Mouse (Mus musculus): ENCODE measurements at regions not wholly inside any gene's neighbourhood (a gene's known extent, or its start where the extent isn't known, plus 50 kb on each side); places are given as distances from the start of the nearest gene placed in this dataset.

- no peaks in the 10 kb centered on the region for H3K9me3 ChIP-seq
- WGBS: 71% methylated on average over 7 of the region's 7 CpGs
- no peaks in the 10 kb centered on the region for H3K4me1 ChIP-seq
- H3K27ac ChIP-seq (replicated peaks): no peak overlapping the region
- no peaks in the 10 kb centered on the region for H3K27me3 ChIP-seq (replicated peaks; ENCODE audit: low read depth, poor library complexity, severe bottlenecking)
- H3K36me3 ChIP-seq (replicated peaks): no peaks in the 10 kb centered on the region
- no peak overlapping the region for H3K4me3 ChIP-seq
- no peak for DNase-seq (ENCODE audit: low spot score)
These were observed 403.5 kb downstream of the Plk2 start for GRCm38 (mm10) chr13:110798313-110798712.

- no peak for DNase-seq (ENCODE audit: low spot score)
- no peaks in the 10 kb centered on the region for H3K27me3 ChIP-seq (replicated peaks; ENCODE audit: low read depth, poor library complexity, severe bottlenecking)
- no peak overlapping the region for H3K4me3 ChIP-seq
- no peak overlapping the region for H3K27ac ChIP-seq (replicated peaks)
- H3K4me1 ChIP-seq: 0 out of 2 replicates have a peak, but pooled peaks cover 5% of the 10 kb centered on the region
- no peaks in the 10 kb centered on the region for H3K9me3 ChIP-seq
- no peaks in the 10 kb centered on the region for H3K36me3 ChIP-seq (replicated peaks)
- 89% methylated on average over 6 of the region's 6 CpGs for WGBS
These were observed 408.0 kb downstream of the Plk2 start for GRCm38 (mm10) chr13:110802841-110803240.

GRCm38 (mm10) chr13:110812401-110812800 lies 417.6 kb downstream of the Plk2 start:
- 62% methylated on average over 6 of the region's 6 CpGs for WGBS
- no peak for DNase-seq (ENCODE audit: low spot score)
- Histone ChIP-seq H3K9me3 (no peaks in the 10 kb centered on the region), H3K4me1 (peaks cover 3% of the 10 kb centered on the region; the same call in 1 of the 2 replicates), H3K4me3 (no peak overlapping the region), H3K36me3 (replicated peaks) (no peaks in the 10 kb centered on the region), H3K27ac (replicated peaks) (no peak overlapping the region), H3K27me3 (replicated peaks; ENCODE audit: low read depth, poor library complexity, severe bottlenecking) (no peaks in the 10 kb centered on the region)

GRCm38 (mm10) chr13:110814066-110814465 lies 419.2 kb downstream of the Plk2 start:
- Histone ChIP-seq H3K4me3 (no peak overlapping the region), H3K4me1 (peaks cover 3% of the 10 kb centered on the region; the same call in 1 of the 2 replicates), H3K27ac (replicated peaks) (no peak overlapping the region), H3K9me3 (no peaks in the 10 kb centered on the region), H3K36me3 (replicated peaks) (no peaks in the 10 kb centered on the region), H3K27me3 (replicated peaks; ENCODE audit: low read depth, poor library complexity, severe bottlenecking) (no peaks in the 10 kb centered on the region)
- DNase-seq (ENCODE audit: low spot score): no peak
- WGBS: 89% methylated on average over 1 of the region's 1 CpGs

- H3K27ac ChIP-seq (replicated peaks): no peak overlapping the region
- DNase-seq (ENCODE audit: low spot score): no peak
- WGBS: 59% methylated on average over 2 of the region's 2 CpGs
- no peaks in the 10 kb centered on the region for H3K27me3 ChIP-seq (replicated peaks; ENCODE audit: low read depth, poor library complexity, severe bottlenecking)
- H3K4me1 ChIP-seq: no peaks in the 10 kb centered on the region
- H3K4me3 ChIP-seq: no peak overlapping the region
- no peaks in the 10 kb centered on the region for H3K9me3 ChIP-seq
- H3K36me3 ChIP-seq (replicated peaks): no peaks in the 10 kb centered on the region
These were observed 424.5 kb downstream of the Plk2 start for GRCm38 (mm10) chr13:110819301-110819862.

GRCm38 (mm10) chr13:110824878-110825277 lies 429.9 kb upstream of the Actbl2 start:
- no peaks in the 10 kb centered on the region for H3K9me3 ChIP-seq
- 86% methylated on average over 9 of the region's 9 CpGs for WGBS
- no peaks in the 10 kb centered on the region for H3K4me1 ChIP-seq
- H3K36me3 ChIP-seq (replicated peaks): no peaks in the 10 kb centered on the region
- H3K27ac ChIP-seq (replicated peaks): no peak overlapping the region
- H3K4me3 ChIP-seq: no peak overlapping the region
- no peak for DNase-seq (ENCODE audit: low spot score)
- no peaks in the 10 kb centered on the region for H3K27me3 ChIP-seq (replicated peaks; ENCODE audit: low read depth, poor library complexity, severe bottlenecking)

GRCm38 (mm10) chr13:110832442-110832841 lies 422.4 kb upstream of the Actbl2 start:
- no peaks in the 10 kb centered on the region for H3K27me3 ChIP-seq (replicated peaks; ENCODE audit: low read depth, poor library complexity, severe bottlenecking)
- DNase-seq (ENCODE audit: low spot score): no peak
- no peaks in the 10 kb centered on the region for H3K36me3 ChIP-seq (replicated peaks)
- H3K27ac ChIP-seq (replicated peaks): no peak overlapping the region
- 70% methylated on average over 5 of the region's 5 CpGs for WGBS
- H3K4me1 ChIP-seq: peaks cover 4% of the 10 kb centered on the region; the same call in 1 of the 2 replicates
- no peaks in the 10 kb centered on the region for H3K9me3 ChIP-seq
- H3K4me3 ChIP-seq: no peak overlapping the region

GRCm38 (mm10) chr13:110836936-110837335 lies 417.9 kb upstream of the Actbl2 start:
- no peak overlapping the region for H3K27ac ChIP-seq (replicated peaks)
- no peaks in the 10 kb centered on the region for H3K9me3 ChIP-seq
- H3K27me3 ChIP-seq (replicated peaks; ENCODE audit: low read depth, poor library complexity, severe bottlenecking): no peaks in the 10 kb centered on the region
- H3K36me3 ChIP-seq (replicated peaks): no peaks in the 10 kb centered on the region
- no peak overlapping the region for H3K4me3 ChIP-seq
- peak; percentile 13 for DNase-seq (ENCODE audit: low spot score)
- 59% methylated on average over 7 of the region's 7 CpGs for WGBS
- H3K4me1 ChIP-seq: peaks cover 4% of the 10 kb centered on the region; the same call in 1 of the 2 replicates

- Histone ChIP-seq H3K27ac (replicated peaks) (no peak overlapping the region), H3K4me3 (no peak overlapping the region), H3K27me3 (replicated peaks; ENCODE audit: low read depth, poor library complexity, severe bottlenecking) (no peaks in the 10 kb centered on the region), H3K36me3 (replicated peaks) (no peaks in the 10 kb centered on the region), H3K4me1 (peaks cover under 1% of the 10 kb centered on the region; the same call in 1 of the 2 replicates), H3K9me3 (peaks cover 6% of the 10 kb centered on the region; the same call in 1 of the 2 replicates)
- no peak for DNase-seq (ENCODE audit: low spot score)
- 91% methylated on average over 7 of the region's 7 CpGs for WGBS
These were observed 412.9 kb upstream of the Actbl2 start for GRCm38 (mm10) chr13:110841949-110842348.

- Histone ChIP-seq H3K27ac (replicated peaks) (no peak overlapping the region), H3K36me3 (replicated peaks) (no peaks in the 10 kb centered on the region), H3K9me3 (peaks cover 6% of the 10 kb centered on the region; the same call in 1 of the 2 replicates), H3K4me3 (no peak overlapping the region), H3K4me1 (no peaks in the 10 kb centered on the region), H3K27me3 (replicated peaks; ENCODE audit: low read depth, poor library complexity, severe bottlenecking) (no peaks in the 10 kb centered on the region)
- WGBS: 98% methylated on average over 2 of the region's 2 CpGs
- DNase-seq (ENCODE audit: low spot score): no peak
These were observed 409.1 kb upstream of the Actbl2 start for GRCm38 (mm10) chr13:110845695-110846094.

- whole genome bisulfite sequencing: 74% methylated on average over 2 of the region's 2 CpGs
- DNase-seq (ENCODE audit: low spot score): no peak
- H3K27me3 ChIP-seq (replicated peaks; ENCODE audit: low read depth, poor library complexity, severe bottlenecking): no peaks in the 10 kb centered on the region
- H3K36me3 ChIP-seq (replicated peaks): no peaks in the 10 kb centered on the region
- H3K4me3 ChIP-seq: no peak overlapping the region
- no peaks in the 10 kb centered on the region for H3K9me3 ChIP-seq
- peaks cover 11% of the 10 kb centered on the region for H3K4me1 ChIP-seq
- H3K27ac ChIP-seq (replicated peaks): no peak overlapping the region
These were observed 401.7 kb upstream of the Actbl2 start for GRCm38 (mm10) chr13:110852996-110853727.

- Histone ChIP-seq H3K27me3 (replicated peaks; ENCODE audit: low read depth, poor library complexity, severe bottlenecking) (no peaks in the 10 kb centered on the region), H3K9me3 (no peaks in the 10 kb centered on the region), H3K27ac (replicated peaks) (no peak overlapping the region), H3K4me3 (no peak overlapping the region), H3K4me1 (peaks cover 11% of the 10 kb centered on the region), H3K36me3 (replicated peaks) (no peaks in the 10 kb centered on the region)
- DNase-seq (ENCODE audit: low spot score): no peak
- WGBS: 72% methylated on average over 1 of the region's 1 CpGs
These were observed 400.6 kb upstream of the Actbl2 start for GRCm38 (mm10) chr13:110854213-110854612.

GRCm38 (mm10) chr13:110865902-110866512 lies 388.8 kb upstream of the Actbl2 start:
- WGBS: 43% methylated on average over 4 of the region's 4 CpGs
- peak; percentile 41 for DNase-seq (ENCODE audit: low spot score)
- H3K27ac ChIP-seq (replicated peaks): peak overlapping the region; percentile 31; the same call in 1 of the 2 replicates

More at GRCm38 (mm10) chr13:110865902-110866512, 388.8 kb upstream of the Actbl2 start:
- peaks cover 26% of the 10 kb centered on the region for H3K4me1 ChIP-seq
- H3K4me3 ChIP-seq: no peak overlapping the region
- H3K9me3 ChIP-seq: no peaks in the 10 kb centered on the region
- H3K27me3 ChIP-seq (replicated peaks; ENCODE audit: low read depth, poor library complexity, severe bottlenecking): peaks cover 16% of the 10 kb centered on the region
- no peaks in the 10 kb centered on the region for H3K36me3 ChIP-seq (replicated peaks)
